Mouse (Mus musculus): ENCODE measurements around the gene Gng4. TPM values are rescaled to one million over a fixed set of nuclear protein-coding genes. Genes with fewer than 3 reads are reported as not detected.

Gng4 gene
- polyA plus RNA-seq, 1 experiment from 2014 or later = 2.0 TPM

- Histone ChIP-seq H3K4me3 (ENCODE audit: low read depth, low read length) (no peak overlapping the region), H3K9ac (ENCODE audit: low read length) (no peak overlapping the region), H3K9me3 (ENCODE audit: control insufficient read depth, low read length) (peaks cover 3% of the 10 kb centered on the region; the same call in 1 of the 2 replicates), H3K4me1 (ENCODE audit: control insufficient read depth, insufficient read depth, low read length) (no peaks in the 10 kb centered on the region), H3K27ac (ENCODE audit: low read depth, low read length) (no peak overlapping the region), H3K36me3 (ENCODE audit: control insufficient read depth, insufficient read depth, low read length) (no peaks in the 10 kb centered on the region), H3K27me3 (ENCODE audit: control insufficient read depth, insufficient read depth, low read length) (no peaks in the 10 kb centered on the region), H3K4me2 (no peak overlapping the region)
- WGBS = 65% methylated on average over 2 of the region's 2 CpGs
- DNase-seq (ENCODE audit: low spot score, missing footprints) = no peak
- 0 out of 2 replicates have a peak, but pooled peaks have one; percentile 35 for ATAC-seq (ENCODE audit: low FRiP score)
These were observed 51.3 kb downstream of the Gng4 start for GRCm38 (mm10) chr13:13835180-13835579.

GRCm38 (mm10) chr13:13845021-13845420 lies 61.2 kb downstream of the Gng4 start:
- Histone ChIP-seq H3K36me3 (ENCODE audit: control insufficient read depth, insufficient read depth, low read length) (no peaks in the 10 kb centered on the region), H3K27ac (ENCODE audit: low read depth, low read length) (no peak overlapping the region), H3K27me3 (ENCODE audit: control insufficient read depth, insufficient read depth, low read length) (no peaks in the 10 kb centered on the region), H3K4me1 (ENCODE audit: control insufficient read depth, insufficient read depth, low read length) (no peaks in the 10 kb centered on the region), H3K9me3 (ENCODE audit: control insufficient read depth, low read length) (no peaks in the 10 kb centered on the region), H3K4me3 (ENCODE audit: low read depth, low read length) (no peak overlapping the region), H3K4me2 (no peak overlapping the region), H3K9ac (ENCODE audit: low read length) (no peak overlapping the region)
- WGBS = 64% methylated on average over 4 of the region's 4 CpGs
- DNase-seq (ENCODE audit: low spot score, missing footprints) = no peak
- ATAC-seq (ENCODE audit: low FRiP score) = no peak

GRCm38 (mm10) chr13:13847075-13847599 lies 63.3 kb downstream of the Gng4 start:
- Histone ChIP-seq H3K4me1 (ENCODE audit: control insufficient read depth, insufficient read depth, low read length) (no peaks in the 10 kb centered on the region), H3K36me3 (ENCODE audit: control insufficient read depth, insufficient read depth, low read length) (no peaks in the 10 kb centered on the region), H3K4me3 (ENCODE audit: low read depth, low read length) (no peak overlapping the region), H3K9me3 (ENCODE audit: control insufficient read depth, low read length) (no peaks in the 10 kb centered on the region), H3K9ac (ENCODE audit: low read length) (no peak overlapping the region), H3K27me3 (ENCODE audit: control insufficient read depth, insufficient read depth, low read length) (no peaks in the 10 kb centered on the region), H3K4me2 (no peak overlapping the region), H3K27ac (ENCODE audit: low read depth, low read length) (no peak overlapping the region)
- DNase-seq (ENCODE audit: low spot score, missing footprints) = no peak
- no peak for ATAC-seq (ENCODE audit: low FRiP score)
- WGBS = 83% methylated on average over 3 of the region's 3 CpGs

- H3K27me3 ChIP-seq (ENCODE audit: control insufficient read depth, insufficient read depth, low read length) = no peaks in the 10 kb centered on the region
- ATAC-seq (ENCODE audit: low FRiP score) = no peak
- H3K4me2 ChIP-seq = no peak overlapping the region
- H3K4me3 ChIP-seq (ENCODE audit: low read depth, low read length) = no peak overlapping the region
- 82% methylated on average over 4 of the region's 4 CpGs for WGBS
- no peak overlapping the region for H3K9ac ChIP-seq (ENCODE audit: low read length)
- H3K27ac ChIP-seq (ENCODE audit: low read depth, low read length) = no peak overlapping the region
- H3K36me3 ChIP-seq (ENCODE audit: control insufficient read depth, insufficient read depth, low read length) = no peaks in the 10 kb centered on the region
- no peak for DNase-seq (ENCODE audit: low spot score, missing footprints)
- no peaks in the 10 kb centered on the region for H3K9me3 ChIP-seq (ENCODE audit: control insufficient read depth, low read length)
- no peaks in the 10 kb centered on the region for H3K4me1 ChIP-seq (ENCODE audit: control insufficient read depth, insufficient read depth, low read length)
These were observed 73.3 kb downstream of the Gng4 start for GRCm38 (mm10) chr13:13857190-13857589.

GRCm38 (mm10) chr13:13862346-13862745 lies 78.5 kb downstream of the Gng4 start:
- no peaks in the 10 kb centered on the region for H3K4me1 ChIP-seq (ENCODE audit: control insufficient read depth, insufficient read depth, low read length)
- 55% methylated on average over 11 of the region's 11 CpGs for WGBS
- no peak overlapping the region for H3K9ac ChIP-seq (ENCODE audit: low read length)
- DNase-seq (ENCODE audit: low spot score, missing footprints) (no peak), ATAC-seq (ENCODE audit: low FRiP score) (0 out of 2 replicates have a peak, but pooled peaks have one; percentile 16)
- no peak overlapping the region for H3K4me3 ChIP-seq (ENCODE audit: low read depth, low read length)
- no peaks in the 10 kb centered on the region for H3K27me3 ChIP-seq (ENCODE audit: control insufficient read depth, insufficient read depth, low read length)
- no peak overlapping the region for H3K4me2 ChIP-seq
- H3K27ac ChIP-seq (ENCODE audit: low read depth, low read length) = no peak overlapping the region
- no peaks in the 10 kb centered on the region for H3K9me3 ChIP-seq (ENCODE audit: control insufficient read depth, low read length)
- H3K36me3 ChIP-seq (ENCODE audit: control insufficient read depth, insufficient read depth, low read length) = no peaks in the 10 kb centered on the region

- WGBS = 50% methylated on average over 6 of the region's 6 CpGs
- no peak for ATAC-seq (ENCODE audit: low FRiP score)
- Histone ChIP-seq H3K4me3 (ENCODE audit: low read depth, low read length) (no peak overlapping the region), H3K9me3 (ENCODE audit: control insufficient read depth, low read length) (no peaks in the 10 kb centered on the region), H3K9ac (ENCODE audit: low read length) (no peak overlapping the region), H3K27me3 (ENCODE audit: control insufficient read depth, insufficient read depth, low read length) (no peaks in the 10 kb centered on the region), H3K36me3 (ENCODE audit: control insufficient read depth, insufficient read depth, low read length) (no peaks in the 10 kb centered on the region), H3K4me1 (ENCODE audit: control insufficient read depth, insufficient read depth, low read length) (no peaks in the 10 kb centered on the region), H3K27ac (ENCODE audit: low read depth, low read length) (no peak overlapping the region), H3K4me2 (no peak overlapping the region)
- no peak for DNase-seq (ENCODE audit: low spot score, missing footprints)
These were observed 79.1 kb downstream of the Gng4 start for GRCm38 (mm10) chr13:13862941-13863340.

- 83% methylated on average over 2 of the region's 2 CpGs for WGBS
- no peaks in the 10 kb centered on the region for H3K27me3 ChIP-seq (ENCODE audit: control insufficient read depth, insufficient read depth, low read length)
- ATAC-seq (ENCODE audit: low FRiP score) = no peak
- no peak overlapping the region for H3K9ac ChIP-seq (ENCODE audit: low read length)
- no peaks in the 10 kb centered on the region for H3K36me3 ChIP-seq (ENCODE audit: control insufficient read depth, insufficient read depth, low read length)
- no peaks in the 10 kb centered on the region for H3K4me1 ChIP-seq (ENCODE audit: control insufficient read depth, insufficient read depth, low read length)
- no peak overlapping the region for H3K27ac ChIP-seq (ENCODE audit: low read depth, low read length)
- H3K4me3 ChIP-seq (ENCODE audit: low read depth, low read length) = no peak overlapping the region
- no peaks in the 10 kb centered on the region for H3K9me3 ChIP-seq (ENCODE audit: control insufficient read depth, low read length)
- no peak overlapping the region for H3K4me2 ChIP-seq
- no peak for DNase-seq (ENCODE audit: low spot score, missing footprints)
These were observed 82.5 kb downstream of the Gng4 start for GRCm38 (mm10) chr13:13866339-13866738.

- no peaks in the 10 kb centered on the region for H3K27me3 ChIP-seq (ENCODE audit: control insufficient read depth, insufficient read depth, low read length)
- no peaks in the 10 kb centered on the region for H3K4me1 ChIP-seq (ENCODE audit: control insufficient read depth, insufficient read depth, low read length)
- no peaks in the 10 kb centered on the region for H3K9me3 ChIP-seq (ENCODE audit: control insufficient read depth, low read length)
- DNase-seq (ENCODE audit: low spot score, missing footprints) (no peak), ATAC-seq (ENCODE audit: low FRiP score) (peak; percentile 63; the same call in 1 of the 2 replicates)
- no peak overlapping the region for H3K4me2 ChIP-seq
- H3K4me3 ChIP-seq (ENCODE audit: low read depth, low read length) = no peak overlapping the region
- WGBS = 84% methylated on average over 2 of the region's 2 CpGs
- H3K9ac ChIP-seq (ENCODE audit: low read length) = no peak overlapping the region
- H3K36me3 ChIP-seq (ENCODE audit: control insufficient read depth, insufficient read depth, low read length) = no peaks in the 10 kb centered on the region
- no peak overlapping the region for H3K27ac ChIP-seq (ENCODE audit: low read depth, low read length)
These were observed 83.4 kb downstream of the Gng4 start for GRCm38 (mm10) chr13:13867078-13867759.

- Histone ChIP-seq H3K27ac (ENCODE audit: low read depth, low read length) (no peak overlapping the region), H3K4me2 (no peak overlapping the region), H3K27me3 (ENCODE audit: control insufficient read depth, insufficient read depth, low read length) (no peaks in the 10 kb centered on the region), H3K9ac (ENCODE audit: low read length) (no peak overlapping the region), H3K9me3 (ENCODE audit: control insufficient read depth, low read length) (no peaks in the 10 kb centered on the region), H3K4me3 (ENCODE audit: low read depth, low read length) (no peak overlapping the region), H3K36me3 (ENCODE audit: control insufficient read depth, insufficient read depth, low read length) (no peaks in the 10 kb centered on the region), H3K4me1 (ENCODE audit: control insufficient read depth, insufficient read depth, low read length) (no peaks in the 10 kb centered on the region)
- 25% methylated on average over 3 of the region's 3 CpGs for WGBS
- DNase-seq (ENCODE audit: low spot score, missing footprints) = no peak
- ATAC-seq (ENCODE audit: low FRiP score) = peak; percentile 82
These were observed 84.1 kb downstream of the Gng4 start for GRCm38 (mm10) chr13:13867922-13868321.

All from midbrain, embryonic 11.5 days (tissue).